Mouse (Mus musculus) lung, embryonic 16.5 days (tissue): ENCODE measurements around the gene Smlr1. TPM values are rescaled to one million over a fixed set of nuclear protein-coding genes. Genes with fewer than 3 reads are reported as not detected.

Experiments used
- ATAC-seq: fragments of 200-750 bp; cut with Nextera tagmentation; 2 replicates; pipeline ENCODE4 v1.8.0; 2017; ENCODE audit warnings: low read depth, mild to moderate bottlenecking, moderate library complexity
- H3K27ac ChIP-seq: fragments of 300-500 bp; sonication (generic); 2 replicates; pipeline ENCODE4 v1.5.1; 2014; ENCODE audit warnings: mild to moderate bottlenecking, control low read depth, low read length
- H3K27me3 ChIP-seq: fragments of 300-500 bp; sonication (generic); 2 replicates; pipeline ENCODE4 v1.6.1; 2014; ENCODE audit warnings: low read depth, low read length, mixed read lengths; ENCODE audit not compliant: control insufficient read depth, insufficient read depth
- H3K36me3 ChIP-seq: fragments of 300-500 bp; sonication (generic); 2 replicates; pipeline ENCODE4 v1.6.1; 2014; ENCODE audit warnings: low read length; ENCODE audit not compliant: control insufficient read depth, insufficient read depth
- H3K4me1 ChIP-seq: fragments of 300-500 bp; sonication (generic); replicated peaks from 2 replicates; pipeline ENCODE4 v1.6.1; 2014; ENCODE audit warnings: low read length, mixed read lengths; ENCODE audit not compliant: control insufficient read depth, insufficient read depth
- H3K4me2 ChIP-seq: fragments of 300-500 bp; sonication (generic); 2 replicates; pipeline ENCODE4 v1.6.1; 2014; ENCODE audit warnings: low read depth, low read length, control low read depth
- H3K4me3 ChIP-seq: fragments of 300-500 bp; sonication (generic); 2 replicates; pipeline ENCODE4 v1.5.1; 2014; ENCODE audit warnings: mild to moderate bottlenecking, low read length, control low read depth
- H3K9ac ChIP-seq: fragments of 300-500 bp; sonication (generic); 2 replicates; pipeline ENCODE4 v1.6.1; 2014; ENCODE audit warnings: low read length, control low read depth
- H3K9me3 ChIP-seq: fragments of 300-500 bp; sonication (generic); 2 replicates; pipeline ENCODE4 v1.6.1; 2016; ENCODE audit warnings: low read length; ENCODE audit not compliant: control insufficient read depth
- WGBS: fragments of 180-500 bp; shearing (Covaris S2); extraction: QIAGEN DNeasy Blood & Tissue Kit; methylation state at CpG from one replicate; pipeline ENCODE4 v1.1.7; 2014; 5-methylcytosine and 5-hydroxymethylcytosine counted together
- polyA plus RNA-seq: library from polyadenylated mRNA; unstranded; fragments of >200 nt; fragmentation: Nextera tagmentation; extraction: Ambion mirVana; gene quantifications from 2 replicates; pipeline ENCODE4 v1.2.1, GENCODE M21; 2015

Smlr1 gene
- polyA plus RNA-seq = 0.75 TPM in 1 of 2 replicates, not detected in the other

GRCm38 (mm10) chr10:25535891-25536331 is at the start of gene Smlr1:
Gene Smlr1, minus strand, starts transcription at chr10:25536267.
- no peaks in the 10 kb centered on the region for H3K27me3 ChIP-seq
- H3K9me3 ChIP-seq = no peaks in the 10 kb centered on the region
- no peak within 1 kb of the TSS for H3K27ac ChIP-seq
- H3K4me1 ChIP-seq = peaks cover 5% of the 10 kb centered on the region; the same call in 1 of the 2 replicates
- no peaks in the 10 kb centered on the region for H3K36me3 ChIP-seq
- H3K9ac ChIP-seq = no peak within 1 kb of the TSS
- no peak within 1 kb of the TSS for H3K4me2 ChIP-seq
- WGBS = 88% methylated on average over 10 of the region's 10 CpGs
- no peak within 1 kb of the TSS for H3K4me3 ChIP-seq
- no peak for ATAC-seq

- H3K27me3 ChIP-seq = no peaks in the 10 kb centered on the region
- H3K4me3 ChIP-seq = no peak overlapping the region
- no peaks in the 10 kb centered on the region for H3K9me3 ChIP-seq
- H3K9ac ChIP-seq = no peak overlapping the region
- no peak overlapping the region for H3K4me2 ChIP-seq
- H3K4me1 ChIP-seq = no peaks in the 10 kb centered on the region
- no peak overlapping the region for H3K27ac ChIP-seq
- H3K36me3 ChIP-seq = no peaks in the 10 kb centered on the region
- 93% methylated on average over 6 of the region's 6 CpGs for WGBS
- ATAC-seq = no peak
Observed at GRCm38 (mm10) chr10:25584899-25585298, 48.8 kb upstream of the Smlr1 start.

- Histone ChIP-seq H3K9me3 (no peaks in the 10 kb centered on the region), H3K4me3 (no peak overlapping the region), H3K9ac (no peak overlapping the region), H3K4me2 (no peak overlapping the region), H3K27me3 (no peaks in the 10 kb centered on the region), H3K27ac (no peak overlapping the region), H3K4me1 (no peaks in the 10 kb centered on the region), H3K36me3 (no peaks in the 10 kb centered on the region)
- no peak for ATAC-seq
- 64% methylated on average over 2 of the region's 2 CpGs for WGBS
Observed at GRCm38 (mm10) chr10:25580066-25580465, 44.0 kb upstream of the Smlr1 start.

- no peak for ATAC-seq
- Histone ChIP-seq H3K4me2 (no peak overlapping the region), H3K9ac (no peak overlapping the region), H3K4me1 (no peaks in the 10 kb centered on the region), H3K27ac (no peak overlapping the region), H3K36me3 (no peaks in the 10 kb centered on the region), H3K9me3 (no peaks in the 10 kb centered on the region), H3K4me3 (no peak overlapping the region), H3K27me3 (no peaks in the 10 kb centered on the region)
- 66% methylated on average over 9 of the region's 9 CpGs for WGBS
Observed at GRCm38 (mm10) chr10:25571319-25572240, 35.5 kb upstream of the Smlr1 start.

GRCm38 (mm10) chr10:25552936-25553335 is 16.9 kb upstream of the Smlr1 start:
- Histone ChIP-seq H3K36me3 (no peaks in the 10 kb centered on the region), H3K27me3 (no peaks in the 10 kb centered on the region), H3K9me3 (no peaks in the 10 kb centered on the region), H3K27ac (no peak overlapping the region), H3K4me1 (no peaks in the 10 kb centered on the region), H3K9ac (no peak overlapping the region), H3K4me3 (no peak overlapping the region), H3K4me2 (no peak overlapping the region)
- ATAC-seq = no peak
- WGBS = 50% methylated on average over 4 of the region's 4 CpGs

- no peak overlapping the region for H3K9ac ChIP-seq
- H3K36me3 ChIP-seq = no peaks in the 10 kb centered on the region
- no peak for ATAC-seq
- H3K27ac ChIP-seq = no peak overlapping the region
- no peaks in the 10 kb centered on the region for H3K4me1 ChIP-seq
- no peaks in the 10 kb centered on the region for H3K27me3 ChIP-seq
- 90% methylated on average over 3 of the region's 3 CpGs for WGBS
- no peaks in the 10 kb centered on the region for H3K9me3 ChIP-seq
- no peak overlapping the region for H3K4me3 ChIP-seq
- no peak overlapping the region for H3K4me2 ChIP-seq
Observed at GRCm38 (mm10) chr10:25541097-25541496, 5.0 kb upstream of the Smlr1 start.

- Histone ChIP-seq H3K27ac (no peak overlapping the region), H3K9me3 (no peaks in the 10 kb centered on the region)
- ATAC-seq = no peak
Observed at GRCm38 (mm10) chr10:25539771-25540168, 3.7 kb upstream of the Smlr1 start.

GRCm38 (mm10) chr10:25539146-25539770 is 3.2 kb upstream of the Smlr1 start:
- ATAC-seq = no peak
- Histone ChIP-seq H3K9me3 (no peaks in the 10 kb centered on the region), H3K9ac (no peak overlapping the region), H3K27me3 (no peaks in the 10 kb centered on the region), H3K4me3 (no peak overlapping the region), H3K36me3 (no peaks in the 10 kb centered on the region), H3K27ac (no peak overlapping the region), H3K4me2 (no peak overlapping the region), H3K4me1 (no peaks in the 10 kb centered on the region)
- WGBS = 69% methylated on average over 4 of the region's 4 CpGs

More at GRCm38 (mm10) chr10:25539771-25540168, 3.7 kb upstream of the Smlr1 start:
- Histone ChIP-seq H3K4me1 (no peaks in the 10 kb centered on the region), H3K36me3 (no peaks in the 10 kb centered on the region), H3K4me2 (no peak overlapping the region), H3K27me3 (no peaks in the 10 kb centered on the region), H3K4me3 (no peak overlapping the region), H3K9ac (no peak overlapping the region)
- WGBS = 38% methylated on average over 6 of the region's 6 CpGs

GRCm38 (mm10) chr10:25538738-25539137 is 2.7 kb upstream of the Smlr1 start:
- Histone ChIP-seq H3K27ac (no peak overlapping the region), H3K4me1 (no peaks in the 10 kb centered on the region), H3K27me3 (no peaks in the 10 kb centered on the region), H3K4me3 (no peak overlapping the region), H3K9ac (no peak overlapping the region), H3K4me2 (no peak overlapping the region), H3K9me3 (no peaks in the 10 kb centered on the region), H3K36me3 (no peaks in the 10 kb centered on the region)
- 72% methylated on average over 1 of the region's 1 CpGs for WGBS
- ATAC-seq = no peak
